ENCODE assay signal across 8 mouse cellular contexts in genomic region chr5:145140611-145141010, GRCm38 (mm10). TPM values are rescaled to one million over a fixed set of nuclear protein-coding genes. Genes with fewer than 3 reads are reported as not detected.
DNase-seq lines count a peak whose midpoint lies in the region; ATAC-seq lines count a peak whose summit lies in the region.

No protein-coding gene starts in this region.

- H3K4me3 ChIP-seq in embryonic facial prominence, embryonic 14.5 days (ENCODE audit: low read depth, low read length): peak overlapping the region; percentile 96
- peak overlapping the region; percentile 96 for H3K4me3 ChIP-seq in intestine, embryonic 15.5 days (replicated peaks)
- peak overlapping the region; percentile 87 for H3K4me3 ChIP-seq in midbrain, embryonic 15.5 days

- H3K9me3 ChIP-seq in embryonic facial prominence, embryonic 14.5 days (ENCODE audit: control insufficient read depth, low read length): no peaks in the 10 kb centered on the region
- H3K9me3 ChIP-seq in intestine, embryonic 15.5 days: no peaks in the 10 kb centered on the region
- H3K9me3 ChIP-seq in midbrain, embryonic 15.5 days: no peaks in the 10 kb centered on the region

- peak overlapping the region; percentile 94 for H3K27ac ChIP-seq in embryonic facial prominence, embryonic 14.5 days (replicated peaks; ENCODE audit: low read depth, low read length)
- peak overlapping the region; percentile 83 for H3K27ac ChIP-seq in intestine, embryonic 15.5 days
- H3K27ac ChIP-seq in midbrain, embryonic 15.5 days: peak overlapping the region; percentile 96

- peak; percentile 20 for DNase-seq in embryo, embryonic 10.5 days (ENCODE audit: low spot score)
- no peak for DNase-seq in embryo, embryonic 9.5 days (ENCODE audit: extremely low spot score)
- peak; percentile 25 to 29 for DNase-seq in B cell, adult 2 months
- no peak for DNase-seq in embryonic facial prominence, embryonic 14.5 days (ENCODE audit: low spot score)
- DNase-seq in frontal cortex, adult 2 months (ENCODE audit: extremely low spot score in 1 of 2, low spot score in 1 of 2): no peak
- no peak for DNase-seq in layer of hippocampus, adult 9-10 months (ENCODE audit: low spot score)

- WGBS in embryonic facial prominence, embryonic 14.5 days: 1% methylated on average over 18 of the region's 18 CpGs
- under 1% methylated on average over 18 of the region's 18 CpGs for WGBS in intestine, embryonic 15.5 days
- WGBS in midbrain, embryonic 15.5 days: under 1% methylated on average over 18 of the region's 18 CpGs

- no peak for ATAC-seq in embryonic facial prominence, embryonic 14.5 days (ENCODE audit: low read depth)
- ATAC-seq in intestine, embryonic 15.5 days: peak; percentile 34; the same call in 1 of the 2 replicates
- ATAC-seq in midbrain, embryonic 15.5 days (replicated peaks): peak; percentile 1; the same call in 1 of the 2 replicates

- H3K4me2 ChIP-seq in embryonic facial prominence, embryonic 14.5 days (ENCODE audit: low read depth, low read length): peak overlapping the region; percentile 93
- H3K4me2 ChIP-seq in intestine, embryonic 15.5 days (replicated peaks): peak overlapping the region; percentile 67
- H3K4me2 ChIP-seq in midbrain, embryonic 15.5 days: peak overlapping the region; percentile 84

- H3K9ac ChIP-seq in embryonic facial prominence, embryonic 14.5 days (ENCODE audit: low read depth, low read length): peak overlapping the region; percentile 92
- peak overlapping the region; percentile 93 for H3K9ac ChIP-seq in intestine, embryonic 15.5 days
- H3K9ac ChIP-seq in midbrain, embryonic 15.5 days: peak overlapping the region; percentile 88

- H3K36me3 ChIP-seq in embryonic facial prominence, embryonic 14.5 days (ENCODE audit: control insufficient read depth, insufficient read depth, low read length): peaks cover 57% of the 10 kb centered on the region
- peaks cover 38% of the 10 kb centered on the region for H3K36me3 ChIP-seq in intestine, embryonic 15.5 days
- H3K36me3 ChIP-seq in midbrain, embryonic 15.5 days (replicated peaks): peaks cover 27% of the 10 kb centered on the region; the same call in 1 of the 2 replicates

- H3K4me1 ChIP-seq in embryonic facial prominence, embryonic 14.5 days (ENCODE audit: control insufficient read depth, insufficient read depth, low read length): peaks cover 12% of the 10 kb centered on the region
- peaks cover 13% of the 10 kb centered on the region; the same call in 1 of the 2 replicates for H3K4me1 ChIP-seq in intestine, embryonic 15.5 days (replicated peaks)
- peaks cover 27% of the 10 kb centered on the region for H3K4me1 ChIP-seq in midbrain, embryonic 15.5 days

- H3K27me3 ChIP-seq in embryonic facial prominence, embryonic 14.5 days (replicated peaks; ENCODE audit: control insufficient read depth, insufficient read depth, low read length): no peaks in the 10 kb centered on the region
- no peaks in the 10 kb centered on the region for H3K27me3 ChIP-seq in intestine, embryonic 15.5 days (replicated peaks)
- H3K27me3 ChIP-seq in midbrain, embryonic 15.5 days (replicated peaks): no peaks in the 10 kb centered on the region

RNA-seq across cellular contexts. Expression of gene Bud31, which starts 0.4 kb away (rescaled TPM):
- polyA plus RNA-seq in embryonic facial prominence, embryonic 14.5 days (2014; fragmentation: Nextera tagmentation; extraction: Ambion mirVana): 177 and 182 TPM in 2 replicates
- 176 and 185 TPM in 2 replicates for polyA plus RNA-seq in intestine, embryonic 15.5 days (2015; fragmentation: Nextera tagmentation; extraction: Ambion mirVana)
- 175 and 176 TPM in 2 replicates for polyA plus RNA-seq in midbrain, embryonic 15.5 days (2015; fragmentation: Nextera tagmentation; extraction: Ambion mirVana)
- polyA plus RNA-seq in frontal cortex, adult 2 months (2012; rRNA removed): 92.0 and 93.3 TPM in 2 replicates

RNA-seq across cellular contexts. Expression of gene Pdap1, which starts 0.6 kb away (rescaled TPM):
- polyA plus RNA-seq in embryonic facial prominence, embryonic 14.5 days (2014; fragmentation: Nextera tagmentation; extraction: Ambion mirVana): 84.2 and 97.1 TPM in 2 replicates
- polyA plus RNA-seq in intestine, embryonic 15.5 days (2015; fragmentation: Nextera tagmentation; extraction: Ambion mirVana): 77.0 and 87.1 TPM in 2 replicates
- 102 and 117 TPM in 2 replicates for polyA plus RNA-seq in midbrain, embryonic 15.5 days (2015; fragmentation: Nextera tagmentation; extraction: Ambion mirVana)
- polyA plus RNA-seq in frontal cortex, adult 2 months (2012; rRNA removed): 97.9 and 101 TPM in 2 replicates

RNA-seq across cellular contexts. Expression of gene Ptcd1, which starts 26.3 kb away (rescaled TPM):
- 13.2 and 14.6 TPM in 2 replicates for polyA plus RNA-seq in embryonic facial prominence, embryonic 14.5 days (2014; fragmentation: Nextera tagmentation; extraction: Ambion mirVana)
- polyA plus RNA-seq in intestine, embryonic 15.5 days (2015; fragmentation: Nextera tagmentation; extraction: Ambion mirVana): 13.6 and 14.2 TPM in 2 replicates
- 25.0 and 26.5 TPM in 2 replicates for polyA plus RNA-seq in midbrain, embryonic 15.5 days (2015; fragmentation: Nextera tagmentation; extraction: Ambion mirVana)
- polyA plus RNA-seq in frontal cortex, adult 2 months (2012; rRNA removed): 19.3 and 21.1 TPM in 2 replicates

RNA-seq across cellular contexts. Expression of gene Cpsf4, which starts 26.4 kb away (rescaled TPM):
- 25.1 and 26.5 TPM in 2 replicates for polyA plus RNA-seq in embryonic facial prominence, embryonic 14.5 days (2014; fragmentation: Nextera tagmentation; extraction: Ambion mirVana)
- 43.1 and 47.1 TPM in 2 replicates for polyA plus RNA-seq in intestine, embryonic 15.5 days (2015; fragmentation: Nextera tagmentation; extraction: Ambion mirVana)
- polyA plus RNA-seq in midbrain, embryonic 15.5 days (2015; fragmentation: Nextera tagmentation; extraction: Ambion mirVana): 53.6 and 57.7 TPM in 2 replicates
- polyA plus RNA-seq in frontal cortex, adult 2 months (2012; rRNA removed): 51.7 and 57.8 TPM in 2 replicates

RNA-seq across cellular contexts. Expression of gene Arpc1b, which starts 26.6 kb away (rescaled TPM):
- polyA plus RNA-seq in embryonic facial prominence, embryonic 14.5 days (2014; fragmentation: Nextera tagmentation; extraction: Ambion mirVana): 222 and 228 TPM in 2 replicates
- 554 and 591 TPM in 2 replicates for polyA plus RNA-seq in intestine, embryonic 15.5 days (2015; fragmentation: Nextera tagmentation; extraction: Ambion mirVana)
- polyA plus RNA-seq in midbrain, embryonic 15.5 days (2015; fragmentation: Nextera tagmentation; extraction: Ambion mirVana): 59.5 and 73.1 TPM in 2 replicates
- polyA plus RNA-seq in frontal cortex, adult 2 months (2012; rRNA removed): 71.6 and 73.6 TPM in 2 replicates

Comparison
In these comparisons a context has a peak if more than half of its experiments do, and no peak if none do; other contexts are left out.
1. DNase-seq: peak in embryo, embryonic 10.5 days (single experiment) and B cell, adult 2 months (2 of 2); none in embryo, embryonic 9.5 days (single experiment), embryonic facial prominence, embryonic 14.5 days (single experiment), frontal cortex, adult 2 months (0 of 2) and layer of hippocampus, adult 9-10 months (single experiment).
2. Peak in every context shown above with its lines, with median percentiles within 50 percentile points of each other: H3K27ac ChIP-seq, H3K4me2 ChIP-seq, H3K4me3 ChIP-seq and H3K9ac ChIP-seq.